Mouse (Mus musculus): ENCODE results near the gene S1pr2.

DNA sequence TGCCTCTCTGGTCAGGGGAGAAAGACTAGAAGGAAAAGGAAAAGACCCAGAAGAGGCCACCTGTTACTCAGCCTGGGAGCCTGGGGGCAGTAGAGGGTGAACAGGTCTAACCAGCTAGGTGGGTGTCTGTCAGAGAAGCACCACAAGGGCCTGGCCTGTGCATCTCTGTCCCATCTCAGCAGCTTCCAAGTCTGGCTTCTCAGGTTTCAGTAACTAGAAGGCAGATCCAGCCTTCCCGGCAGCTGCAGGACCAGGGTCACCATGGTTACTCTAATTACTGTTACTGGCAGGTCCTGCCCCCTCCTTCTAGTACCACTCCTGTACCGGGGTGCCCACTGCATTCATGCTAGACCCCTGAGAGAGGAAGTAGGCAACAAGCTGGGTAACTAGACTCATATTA, 32.7 kb downstream of the S1pr2 start:
- TF ChIP-seq EP300 (IDR thresholded peaks at IDR 0.05; ENCODE audit: low read length) (no peak), POLR2A (IDR thresholded peaks at IDR 0.05; ENCODE audit: low read depth, low read length) (no peak), CTCF (conservative IDR thresholded peaks at IDR 0.05 in 1 of 2, IDR thresholded peaks at IDR 0.05 in 1 of 2; ENCODE audit: low read depth in 2 of 2, low read length in 2 of 2) (no peak; a peak in 1 of 4 replicates), NELFE (IDR thresholded peaks at IDR 0.05; ENCODE audit: low read depth, low read length) (no peak), MAX (IDR thresholded peaks at IDR 0.05; ENCODE audit: low read length) (no peak), GABPA (IDR thresholded peaks at IDR 0.05; ENCODE audit: insufficient replicate concordance, low read depth, low read length) (no peak)
